Mouse (Mus musculus): ENCODE results near the gene B3gnt4.
A peak's percentile ranks its signal among the peaks of the same experiment; 100 is the strongest.

B3gnt4 gene

GRCm38 (mm10) chr5:123528641-123529040, 18.4 kb downstream of the B3gnt4 start:
- DNase-seq, result no peak

- no peak for DNase-seq
Observed at GRCm38 (mm10) chr5:123530056-123530455, 19.8 kb downstream of the B3gnt4 start.

- DNase-seq, result no peak
Observed at GRCm38 (mm10) chr5:123533801-123534200, 23.5 kb downstream of the B3gnt4 start.

- DNase-seq, result no peak
Observed at GRCm38 (mm10) chr5:123555693-123556092, 45.4 kb downstream of the B3gnt4 start.

GRCm38 (mm10) chr5:123556451-123556850, 46.2 kb downstream of the B3gnt4 start:
- DNase-seq, result peak; percentile 82 to 90

GRCm38 (mm10) chr5:123559588-123559987, 49.3 kb downstream of the B3gnt4 start:
- no peak for DNase-seq

GRCm38 (mm10) chr5:123561128-123561527, 50.9 kb downstream of the B3gnt4 start:
- no peak for DNase-seq
